ENCODE assay signal across 17 mouse cellular contexts in genomic region chr9:108754423-108754822, GRCm38 (mm10). TPM values are rescaled to one million over a fixed set of nuclear protein-coding genes. Genes with fewer than 3 reads are reported as not detected.
A peak's percentile ranks its signal among the peaks of the same experiment; 100 is the strongest.
DNase-seq lines count a peak whose midpoint lies in the region; ATAC-seq and TF ChIP-seq lines count a peak whose summit lies in the region.
"Had no signal": no experiment of that assay in that cellular context is flagged by ENCODE, and none has a peak within 500 bp of the region (broad histone marks: within the 10 kb centered on the region; RNA-seq: fewer than 3 reads in every experiment).

No protein-coding gene starts in this region.

- no peak overlapping the region for H3K9ac ChIP-seq in ES-Bruce4 (ENCODE audit: low read depth, poor library complexity, severe bottlenecking)
- no peak overlapping the region for H3K9ac ChIP-seq in intestine, embryonic 16.5 days (ENCODE audit: low read depth, low read length)
- H3K9ac ChIP-seq: lung, embryonic 15.5 days; neural tube, embryonic 12.5 days had no signal

- no peak for TF ChIP-seq EP300 in ES-Bruce4 (IDR thresholded peaks at IDR 0.05; ENCODE audit: insufficient read depth, low read depth, low read length)

- H3K9me3 ChIP-seq in ES-Bruce4 (replicated peaks; ENCODE audit: control insufficient read depth, insufficient read depth, low read length, poor library complexity, severe bottlenecking) = no peaks in the 10 kb centered on the region
- H3K9me3 ChIP-seq in intestine, embryonic 16.5 days (ENCODE audit: control insufficient read depth, low read length) = no peaks in the 10 kb centered on the region
- H3K9me3 ChIP-seq in midbrain, embryonic 10.5 days (replicated peaks) = no peaks in the 10 kb centered on the region
- H3K9me3 ChIP-seq: lung, embryonic 15.5 days; neural tube, embryonic 12.5 days had no signal

- no peak for DNase-seq in frontal cortex, postnatal 25 days (ENCODE audit: low spot score in 2 of 2)
- DNase-seq in kidney, postnatal 14 days = peak; percentile 43
- peak; percentile 17 to 53 for DNase-seq in layer of hippocampus, postnatal 25 days (ENCODE audit: extremely low spot score in 1 of 2, low spot score in 1 of 2)
- no peak for DNase-seq in gastrocnemius, postnatal 4 days (ENCODE audit: low spot score in 2 of 2)
- no peak for DNase-seq in midbrain, embryonic 10.5 days (ENCODE audit: low spot score)
- DNase-seq: cerebellum, adult 9-10 months; gastrocnemius, adult 2 months; heart, postnatal 4 days; midbrain, embryonic 14.5 days; thymus, postnatal 25 days had no signal

- TF ChIP-seq POLR2A in ES-Bruce4 (IDR thresholded peaks at IDR 0.05; ENCODE audit: insufficient read depth, low read length) = no peak

- H3K27ac ChIP-seq in ES-Bruce4 (ENCODE audit: insufficient read depth, low read length) = peak overlapping the region; percentile 83
- no peak overlapping the region for H3K27ac ChIP-seq in intestine, embryonic 16.5 days (ENCODE audit: low read length)
- H3K27ac ChIP-seq in midbrain, embryonic 10.5 days (replicated peaks) = no peak overlapping the region
- H3K27ac ChIP-seq: gastrocnemius, adult 2 months; lung, embryonic 15.5 days; neural tube, embryonic 12.5 days had no signal

- no peak for TF ChIP-seq CTCF in ES-Bruce4 (IDR thresholded peaks at IDR 0.05; ENCODE audit: low read depth, low read length)

- no peaks in the 10 kb centered on the region for H3K27me3 ChIP-seq in ES-Bruce4 (ENCODE audit: control insufficient read depth, insufficient read depth, low read length, poor library complexity, severe bottlenecking)
- H3K27me3 ChIP-seq in intestine, embryonic 16.5 days (replicated peaks; ENCODE audit: control insufficient read depth, insufficient read depth, low read length) = no peaks in the 10 kb centered on the region
- H3K27me3 ChIP-seq in midbrain, embryonic 10.5 days (ENCODE audit: low read depth, poor library complexity, severe bottlenecking) = no peaks in the 10 kb centered on the region
- H3K27me3 ChIP-seq: lung, embryonic 15.5 days; neural tube, embryonic 12.5 days had no signal

- H3K4me2 ChIP-seq in intestine, embryonic 16.5 days (ENCODE audit: low read depth, low read length) = no peak overlapping the region
- H3K4me2 ChIP-seq: lung, embryonic 15.5 days; neural tube, embryonic 12.5 days had no signal

- no peaks in the 10 kb centered on the region for H3K36me3 ChIP-seq in ES-Bruce4 (ENCODE audit: control insufficient read depth, insufficient read depth, low read length, poor library complexity, severe bottlenecking)
- H3K36me3 ChIP-seq in intestine, embryonic 16.5 days (ENCODE audit: control insufficient read depth, insufficient read depth, low read length) = no peaks in the 10 kb centered on the region
- H3K36me3 ChIP-seq in midbrain, embryonic 10.5 days = no peaks in the 10 kb centered on the region
- H3K36me3 ChIP-seq: lung, embryonic 15.5 days; neural tube, embryonic 12.5 days had no signal

- 82% methylated on average over 5 of the region's 5 CpGs for WGBS in intestine, embryonic 16.5 days
- WGBS in midbrain, embryonic 10.5 days = 91% methylated on average over 5 of the region's 5 CpGs

- ATAC-seq in frontal cortex, adult (ENCODE audit: low TSS enrichment) = peak; percentile 58; the same call in 1 of the 2 replicates
- no peak for ATAC-seq in intestine, embryonic 16.5 days
- ATAC-seq: activated CD4-positive, CD25-positive, alpha-beta regulatory T cell, adult 4 months; intestine, postnatal 0 days had no signal

- peaks cover 3% of the 10 kb centered on the region for H3K4me1 ChIP-seq in ES-Bruce4 (ENCODE audit: control insufficient read depth, insufficient read depth, low read length)
- no peaks in the 10 kb centered on the region for H3K4me1 ChIP-seq in intestine, embryonic 16.5 days (ENCODE audit: control insufficient read depth, insufficient read depth, low read length)
- peaks cover 5% of the 10 kb centered on the region for H3K4me1 ChIP-seq in midbrain, embryonic 10.5 days
- H3K4me1 ChIP-seq: lung, embryonic 15.5 days; neural tube, embryonic 12.5 days had no signal

- no peak overlapping the region for H3K4me3 ChIP-seq in ES-Bruce4 (ENCODE audit: low read depth, low read length)
- no peak overlapping the region for H3K4me3 ChIP-seq in intestine, embryonic 16.5 days (ENCODE audit: low read length)
- H3K4me3 ChIP-seq in midbrain, embryonic 10.5 days = no peak overlapping the region
- H3K4me3 ChIP-seq: gastrocnemius, adult 2 months; lung, embryonic 15.5 days; neural tube, embryonic 12.5 days had no signal

RNA-seq across cellular contexts. Expression of gene Ip6k2, which starts 29.2 kb away (rescaled TPM):
- 37.4 and 39.5 TPM in 2 replicates for polyA plus RNA-seq in ES-Bruce4 (2011; ENCODE audit: insufficient read depth, insufficient read length, low read depth, missing spikeins)
- 100 to 1,000 TPM; 203 to 244 TPM for total RNA-seq in layer of hippocampus, postnatal 25 days (2021)
- total RNA-seq in gastrocnemius, postnatal 4 days (2021) = 10 to 100 TPM; 43.7 to 44.3 TPM
- polyA plus RNA-seq in intestine, embryonic 16.5 days (2015; fragmentation: Nextera tagmentation; extraction: Ambion mirVana) = 57.2 and 59.4 TPM in 2 replicates
- polyA plus RNA-seq in midbrain, embryonic 10.5 days (2016; fragmentation: Nextera tagmentation; extraction: Ambion mirVana) = 89.0 and 105 TPM in 2 replicates

RNA-seq across cellular contexts. Expression of gene Nckipsd, which starts 53.7 kb away (rescaled TPM):
- polyA plus RNA-seq in ES-Bruce4 (2011; ENCODE audit: insufficient read depth, insufficient read length, low read depth, missing spikeins) = 10.3 and 11.8 TPM in 2 replicates
- total RNA-seq in layer of hippocampus, postnatal 25 days (2021) = 10 to 100 TPM; 64.9 to 68.1 TPM
- total RNA-seq in gastrocnemius, postnatal 4 days (2021) = 1 to 10 TPM; 6.6 to 9.2 TPM
- polyA plus RNA-seq in intestine, embryonic 16.5 days (2015; fragmentation: Nextera tagmentation; extraction: Ambion mirVana) = 11.3 and 14.5 TPM in 2 replicates
- 14.5 and 17.3 TPM in 2 replicates for polyA plus RNA-seq in midbrain, embryonic 10.5 days (2016; fragmentation: Nextera tagmentation; extraction: Ambion mirVana)

Comparison
In these comparisons a context has a peak if more than half of its experiments do, and no peak if none do; other contexts are left out.
1. DNase-seq: peak in kidney, postnatal 14 days (single experiment) and layer of hippocampus, postnatal 25 days (2 of 2); none in frontal cortex, postnatal 25 days (0 of 2), gastrocnemius, postnatal 4 days (0 of 2) and midbrain, embryonic 10.5 days (single experiment).